Mouse (Mus musculus) E14TG2a.4 (cell line): ENCODE results near the gene Bmpr1b.

Experiments used
- CTCF ChIP-seq: conservative IDR thresholded peaks from 2 replicates; pipeline ENCODE4 v1.5.1; 2014; ENCODE audit warnings: low read length
- NANOG ChIP-seq: IDR thresholded peaks from 2 replicates; pipeline ENCODE4 v1.6.1; 2014; ENCODE audit warnings: borderline replicate concordance, low read length, mixed read lengths
- POU5F1 ChIP-seq: IDR thresholded peaks from 2 replicates; pipeline ENCODE4 v1.6.1; 2014; ENCODE audit warnings: low read length, borderline replicate concordance

DNA sequence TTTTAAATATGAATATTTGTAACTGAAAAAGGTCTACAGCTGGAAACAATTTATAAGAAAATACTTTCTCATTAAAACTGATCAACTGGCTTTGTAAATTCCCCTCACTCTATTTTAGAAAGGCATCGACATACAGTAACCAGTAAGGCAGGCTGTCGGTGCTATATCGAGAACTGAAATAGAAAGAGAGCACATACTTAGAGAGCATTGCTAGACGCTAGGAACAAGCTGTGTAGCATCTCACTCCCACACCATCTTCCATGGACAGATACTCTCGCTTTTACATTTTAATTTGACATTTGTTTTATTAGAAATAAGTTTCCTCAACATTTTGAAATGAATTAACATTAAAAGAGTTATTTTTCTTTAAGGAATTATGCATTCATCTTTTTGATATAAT, 17.2 kb downstream of the Bmpr1b start:
- no peak for TF ChIP-seq CTCF
- no peak for TF ChIP-seq POU5F1
- no peak for TF ChIP-seq NANOG
